Mouse (Mus musculus): ENCODE results near the gene Inpp4b. TPM values are rescaled to one million over a fixed set of nuclear protein-coding genes. Genes with fewer than 3 reads are reported as not detected.
A peak's percentile ranks its signal among the peaks of the same experiment; 100 is the strongest.
"Not testable (repeated sequence)": the region's sequence is repeated elsewhere in the genome, so short reads cannot be mapped to it uniquely, and the experiment has no call there.

Gene Inpp4b
- total RNA-seq, 2 experiments from 2014 or later, result 6.6 to 6.9 TPM

- no peak for DNase-seq
Observed at GRCm38 (mm10) chr8:81777704-81778103, 435.3 kb downstream of the Inpp4b start.

DNA sequence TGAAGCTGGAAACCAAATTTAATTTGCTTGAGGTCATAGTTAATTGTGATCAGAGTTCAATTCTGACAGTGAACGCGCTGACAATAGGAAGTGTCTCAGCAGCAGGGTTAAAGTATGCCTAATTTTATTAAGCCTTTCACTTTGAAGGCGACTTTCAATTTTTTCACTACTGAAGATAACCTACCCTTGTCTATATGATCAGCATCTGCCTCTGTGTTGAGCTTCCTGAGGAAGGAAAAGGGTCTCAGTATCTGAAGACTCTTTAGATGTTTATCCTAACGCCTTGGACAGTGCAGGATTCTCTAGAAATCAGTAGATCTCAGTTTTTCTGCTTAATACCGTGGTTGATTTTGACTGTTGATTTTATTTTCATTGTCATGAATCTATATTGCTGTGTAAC, 437.1 kb downstream of the Inpp4b start:
- DNase-seq, result no peak

GRCm38 (mm10) chr8:81780166-81780565, 437.8 kb downstream of the Inpp4b start:
- no peak for DNase-seq

GRCm38 (mm10) chr8:81780921-81781675, 438.7 kb downstream of the Inpp4b start:
- DNase-seq, result no peak

DNA sequence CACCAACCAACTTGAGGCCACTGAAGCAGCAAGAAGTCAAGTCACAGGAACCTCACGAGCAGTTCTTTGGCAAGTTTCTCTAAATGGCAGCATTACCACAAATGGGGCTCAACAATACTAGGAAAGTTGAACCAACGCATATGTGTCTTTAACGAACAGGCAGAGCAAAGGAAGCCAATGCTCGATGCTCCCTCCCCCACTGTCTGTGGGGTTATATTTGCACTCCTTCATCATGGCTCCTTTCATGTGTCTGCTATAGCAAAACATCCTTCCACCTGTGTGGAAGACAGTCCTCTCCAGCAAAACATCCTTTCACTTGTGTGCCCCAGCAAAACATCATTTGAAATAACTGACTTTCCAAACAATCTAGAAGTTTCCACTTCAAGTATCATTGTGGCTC, 440.4 kb downstream of the Inpp4b start:
- DNase-seq, result no peak

DNA sequence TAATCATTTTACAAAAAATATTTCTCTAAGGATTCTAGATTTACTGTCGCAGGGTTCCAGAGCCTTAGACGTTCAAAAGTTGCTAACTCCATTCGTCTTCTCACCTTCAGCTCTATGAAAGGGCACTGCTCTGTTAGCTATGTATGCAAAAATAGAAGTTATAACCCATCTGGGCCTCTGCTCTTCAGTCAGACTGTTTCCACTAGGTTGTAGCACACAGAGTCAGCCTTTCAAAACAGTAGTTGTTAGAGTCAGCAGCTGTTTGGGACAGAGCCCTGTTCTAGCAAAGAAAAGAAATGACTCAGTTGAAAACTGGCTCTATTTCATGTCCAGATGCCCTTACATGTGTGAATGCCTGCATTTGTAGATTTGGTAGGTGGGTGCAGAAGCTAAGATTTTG, 442.4 kb downstream of the Inpp4b start:
- no peak for DNase-seq

GRCm38 (mm10) chr8:81788498-81788897, 446.1 kb downstream of the Inpp4b start:
- DNase-seq, result no peak

- no peak for DNase-seq
Observed at GRCm38 (mm10) chr8:81792649-81793048, 450.3 kb downstream of the Inpp4b start.

GRCm38 (mm10) chr8:81798501-81798900, 456.1 kb downstream of the Inpp4b start:
- no peak for DNase-seq

GRCm38 (mm10) chr8:81800792-81801191, 458.4 kb downstream of the Inpp4b start:
- DNase-seq, result no peak

DNA sequence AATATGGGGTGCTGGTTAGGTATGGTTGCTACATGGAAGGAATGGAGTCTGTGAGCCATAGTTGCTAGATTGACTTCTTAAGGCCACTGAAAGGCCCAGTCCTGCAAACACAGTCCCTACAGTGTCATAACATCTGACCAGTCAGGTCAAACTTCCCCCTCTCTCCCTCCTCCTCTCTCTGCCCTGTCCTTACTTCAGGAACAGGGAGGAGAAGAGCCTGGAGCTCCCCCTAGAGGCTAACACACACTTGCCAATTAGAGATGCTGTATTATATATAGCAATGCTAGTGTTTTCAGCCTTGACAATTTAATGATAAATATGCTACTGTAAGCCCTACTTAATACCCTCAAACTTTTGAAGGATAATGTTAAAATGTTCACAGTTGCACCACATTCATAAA, 464.4 kb downstream of the Inpp4b start:
- peak; percentile 61 to 80 for DNase-seq

- peak in 1 of 2 experiments; percentile 8 for DNase-seq
Observed at GRCm38 (mm10) chr8:81807578-81807977, 465.2 kb downstream of the Inpp4b start.

DNA sequence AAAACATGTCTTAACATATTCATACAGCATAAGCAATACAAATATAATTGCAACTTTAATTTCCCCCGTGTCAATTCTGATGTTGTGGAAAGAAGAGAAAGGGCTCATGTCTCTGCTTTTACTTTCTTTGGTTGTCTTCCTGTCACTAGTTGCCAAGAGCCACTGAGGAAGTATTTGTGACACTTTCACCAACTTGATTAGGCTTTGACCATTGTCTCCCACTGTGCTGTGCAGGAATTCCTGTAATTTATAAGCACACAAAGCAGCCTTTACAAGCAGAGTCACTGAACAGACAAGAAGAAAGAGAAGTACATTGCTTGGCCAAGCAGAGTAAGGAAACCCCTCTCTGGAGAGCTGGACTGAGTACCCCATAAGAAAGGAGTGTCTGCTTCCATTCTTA, 466.1 kb downstream of the Inpp4b start:
- no peak for DNase-seq

- not testable (repeated sequence) for DNase-seq
Observed at GRCm38 (mm10) chr8:81809414-81809813, 467.1 kb downstream of the Inpp4b start.

DNA sequence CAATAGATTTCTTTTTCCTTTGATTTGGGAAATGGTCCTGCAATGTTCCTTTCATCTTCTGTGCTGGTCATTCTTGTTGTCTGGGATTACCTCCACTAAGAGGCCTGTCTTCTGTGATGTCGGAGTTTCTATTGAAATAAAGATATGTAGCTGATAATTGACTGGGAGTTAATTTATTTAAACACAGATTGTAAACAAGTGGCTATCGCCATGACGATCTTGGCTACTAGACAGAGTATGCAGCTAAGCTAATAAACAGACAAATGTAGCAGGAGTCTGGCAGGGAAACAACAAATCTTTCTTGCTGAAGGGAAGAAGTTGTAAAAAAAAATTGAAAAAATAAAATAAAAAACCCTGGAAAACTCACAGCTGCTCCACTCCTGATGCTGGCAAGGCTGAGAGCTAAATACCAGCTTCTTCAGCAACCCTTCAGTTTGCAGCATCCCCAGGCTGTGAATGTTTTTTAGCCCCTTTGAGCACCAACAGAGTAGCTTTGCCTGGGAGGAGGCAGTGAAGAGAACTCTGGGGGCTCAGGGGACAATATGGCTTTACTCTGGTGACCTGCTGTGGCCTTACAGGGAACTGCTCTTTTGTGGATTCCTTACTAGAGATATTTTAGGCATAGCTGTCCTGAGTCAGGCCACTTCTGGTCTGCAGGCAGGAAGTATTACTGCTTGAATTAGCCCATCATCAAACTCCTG, 469.8 kb downstream of the Inpp4b start:
- DNase-seq, result peak in 1 of 2 experiments; percentile 5

GRCm38 (mm10) chr8:81814742-81815141, 472.4 kb downstream of the Inpp4b start:
- no peak for DNase-seq

DNA sequence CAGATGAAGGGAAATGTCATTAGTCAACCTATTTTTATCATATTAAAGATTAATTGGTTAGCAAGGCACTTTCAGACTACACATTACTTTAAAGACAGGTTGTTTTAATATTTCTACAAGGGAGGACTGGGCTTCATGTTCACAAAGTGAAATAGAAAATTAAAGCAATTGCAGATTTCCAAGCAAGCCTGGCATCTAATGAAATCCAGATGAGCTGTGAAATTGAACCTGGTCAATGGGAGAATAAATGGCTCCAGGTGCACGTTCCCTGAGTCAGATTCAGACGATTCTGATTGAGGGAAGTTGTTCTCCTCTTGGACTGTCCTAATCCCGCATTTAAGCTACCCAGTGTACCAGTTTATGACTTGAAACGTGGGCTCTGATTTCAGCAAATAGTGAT, 473.2 kb downstream of the Inpp4b start:
- DNase-seq, result no peak

DNA sequence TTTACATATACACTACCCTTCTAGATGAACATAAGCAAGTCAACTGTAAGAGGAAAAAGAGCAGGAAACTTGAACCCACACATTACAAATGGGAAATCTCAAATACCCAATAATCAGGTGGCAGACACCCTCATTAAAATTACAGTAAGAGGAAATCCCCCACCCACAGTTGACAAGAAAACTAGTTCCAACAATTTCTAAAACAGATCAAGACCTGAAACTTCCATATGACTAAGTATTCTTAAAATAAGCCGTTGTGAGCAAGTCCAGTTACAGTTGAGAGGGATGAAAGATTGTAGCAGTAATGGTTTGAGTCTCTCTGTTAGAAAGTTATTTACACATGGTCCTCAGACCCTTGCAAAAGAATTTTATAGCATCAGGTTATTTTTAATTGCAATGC, 480.8 kb downstream of the Inpp4b start:
- no peak for DNase-seq

- no peak for DNase-seq
Observed at GRCm38 (mm10) chr8:81824975-81825374, 482.6 kb downstream of the Inpp4b start.

DNA sequence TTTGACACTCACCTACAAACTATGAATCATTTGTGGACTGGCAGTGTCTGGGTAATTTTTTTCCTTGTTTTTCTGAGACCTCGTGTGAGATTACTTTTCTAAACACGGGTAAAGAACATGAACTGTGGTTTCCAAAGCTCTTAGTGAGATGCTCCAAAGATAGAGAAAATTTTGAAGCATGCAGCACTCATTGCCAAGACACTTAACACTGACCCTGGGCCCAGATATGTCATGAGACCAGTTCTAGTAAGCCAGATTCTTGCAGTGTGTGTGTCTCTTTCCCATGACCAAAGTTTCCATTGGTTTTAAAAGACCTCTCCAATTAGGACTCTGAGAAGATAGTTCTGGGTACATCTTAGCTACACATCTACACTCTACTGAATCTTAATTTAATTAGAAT, 484.1 kb downstream of the Inpp4b start:
- no peak for DNase-seq

GRCm38 (mm10) chr8:81827306-81827913, 485.1 kb downstream of the Inpp4b start:
- no peak for DNase-seq

- no peak for DNase-seq
Observed at GRCm38 (mm10) chr8:81831430-81831829, 489.1 kb downstream of the Inpp4b start.

- DNase-seq, result no peak
Observed at GRCm38 (mm10) chr8:81833852-81834251, 491.5 kb downstream of the Inpp4b start.

All from adrenal gland, postnatal 36 days (tissue).